Mouse (Mus musculus): Measurements from ENCODE around the gene Grin2d.
"Not testable (repeated sequence)": the region's sequence is repeated elsewhere in the genome, so short reads cannot be mapped to it uniquely, and the experiment has no call there.

Grin2d gene

DNA sequence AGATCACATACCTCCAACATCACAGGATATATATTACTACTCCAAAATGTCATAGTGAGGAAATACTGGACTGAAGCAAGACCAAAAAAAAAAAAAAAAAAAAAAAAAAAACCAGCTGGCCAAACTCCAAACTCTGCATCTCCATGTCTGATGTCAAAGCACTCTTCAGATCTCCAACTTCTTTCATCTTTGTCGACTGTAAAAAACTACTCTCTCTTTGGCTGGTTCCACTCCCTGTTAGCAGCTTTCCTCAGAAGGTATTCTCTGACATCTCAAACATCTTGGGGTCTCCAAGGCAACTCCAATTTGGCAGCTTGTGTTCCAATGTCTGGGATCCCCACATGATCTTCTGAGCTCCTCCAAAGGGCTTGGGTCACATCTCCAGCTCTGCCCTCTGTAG, at the start of gene Grin2d:
Gene Grin2d, minus strand, starts transcription at position 101 of the 400 bp plus-strand sequence.
- DNase-seq (ENCODE audit: low read depth, low spot score): not testable (repeated sequence)

DNA sequence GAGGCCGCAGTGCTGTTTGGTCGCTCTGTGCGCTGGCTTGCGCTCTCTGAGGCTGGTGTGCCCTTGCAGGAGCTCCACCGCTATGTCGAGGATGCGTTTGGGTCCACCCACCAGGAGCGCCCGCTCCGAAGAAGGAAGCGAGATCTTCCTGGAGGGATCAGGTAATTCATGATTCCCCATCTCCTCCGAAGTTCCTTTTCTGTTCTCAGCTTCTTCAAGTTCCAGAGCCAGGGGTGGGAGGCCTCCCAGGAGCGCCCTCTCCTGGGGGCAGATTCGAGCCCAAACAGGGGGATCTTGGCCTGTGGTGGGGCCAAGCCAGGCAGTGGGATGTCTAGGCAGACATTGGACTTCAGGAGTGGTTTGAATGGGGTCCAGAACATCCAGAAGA, 46.2 kb upstream of the Grin2d start:
- no peak for DNase-seq (ENCODE audit: low read depth, low spot score)

DNA sequence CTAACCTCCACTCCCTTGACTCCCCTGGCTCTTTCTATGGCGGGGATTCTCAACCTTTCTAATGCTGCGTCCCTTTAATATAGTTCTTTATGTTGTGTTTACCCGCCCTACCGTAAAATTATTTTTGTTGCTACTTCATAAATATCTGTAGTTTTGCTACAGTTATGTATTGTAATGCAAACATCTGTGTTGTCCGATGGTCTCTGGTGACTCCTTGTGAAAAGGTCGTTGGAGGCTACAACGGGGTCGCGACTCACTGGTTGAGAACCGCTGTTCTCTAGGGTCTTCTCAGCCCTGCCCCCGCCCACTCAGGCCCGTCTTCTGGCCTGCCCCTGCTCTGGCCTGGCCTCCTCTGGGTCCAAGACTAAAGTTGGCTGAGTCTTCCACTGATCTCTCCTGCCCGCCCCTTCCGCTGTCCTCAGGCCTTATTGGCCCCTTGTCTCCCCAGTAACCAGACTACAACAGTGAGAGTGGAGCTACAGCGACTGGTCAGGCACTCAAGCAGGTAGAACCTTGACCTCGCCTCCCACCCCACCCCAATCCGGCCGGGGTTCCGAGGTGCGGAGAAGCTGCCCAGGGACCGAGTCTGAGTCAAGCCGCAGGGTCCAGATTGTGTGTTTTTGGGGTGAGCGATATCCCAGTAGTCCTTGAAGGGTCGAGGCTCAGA, 45.7 kb upstream of the Grin2d start, which contains the start of gene Ccdc114:
Gene Ccdc114, plus strand, starts transcription at position 311 of the 667 bp plus-strand sequence.
- DNase-seq (ENCODE audit: low read depth, low spot score): no peak

DNA sequence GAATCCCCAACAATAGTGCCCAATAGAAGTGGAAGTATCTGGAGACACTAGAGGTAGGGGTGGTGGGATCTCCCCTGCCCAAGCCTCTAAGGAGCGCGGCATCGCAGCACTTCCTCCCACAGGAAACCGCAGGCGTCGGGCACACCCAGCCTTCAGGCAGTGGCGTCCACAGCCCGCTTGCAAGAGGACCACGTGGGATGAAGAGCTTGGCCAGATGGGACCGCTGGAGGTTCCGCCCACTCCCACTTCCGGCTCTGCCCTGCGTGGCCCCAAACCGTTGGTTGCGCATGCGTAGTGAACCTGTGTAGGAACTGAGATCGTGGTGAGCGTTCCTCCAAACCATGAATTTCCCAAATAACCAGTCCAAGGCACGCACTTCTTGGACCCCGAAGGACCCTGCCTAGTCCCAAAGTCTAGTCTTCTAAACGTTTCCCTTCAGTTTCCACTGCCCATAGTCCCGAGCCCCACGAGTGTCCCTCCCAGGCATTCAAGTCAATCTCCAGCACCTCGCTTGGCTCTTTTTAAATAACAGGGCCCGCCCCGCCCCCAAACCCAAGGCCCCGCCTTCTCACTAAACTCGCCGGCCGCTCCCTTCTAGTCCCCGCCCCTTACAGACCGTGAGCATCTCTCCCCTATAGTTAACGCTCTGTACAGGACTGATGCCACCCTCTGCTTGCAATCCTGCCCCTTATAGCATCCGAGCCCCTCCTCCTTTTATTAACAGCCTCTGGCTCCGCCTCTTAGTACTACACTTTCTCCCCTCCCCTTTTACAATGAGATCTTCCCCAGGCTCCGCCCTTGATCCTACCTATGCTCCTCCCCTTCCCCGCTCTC, 45.0 kb upstream of the Grin2d start:
- DNase-seq (ENCODE audit: low read depth, low spot score): peak; percentile 85

DNA sequence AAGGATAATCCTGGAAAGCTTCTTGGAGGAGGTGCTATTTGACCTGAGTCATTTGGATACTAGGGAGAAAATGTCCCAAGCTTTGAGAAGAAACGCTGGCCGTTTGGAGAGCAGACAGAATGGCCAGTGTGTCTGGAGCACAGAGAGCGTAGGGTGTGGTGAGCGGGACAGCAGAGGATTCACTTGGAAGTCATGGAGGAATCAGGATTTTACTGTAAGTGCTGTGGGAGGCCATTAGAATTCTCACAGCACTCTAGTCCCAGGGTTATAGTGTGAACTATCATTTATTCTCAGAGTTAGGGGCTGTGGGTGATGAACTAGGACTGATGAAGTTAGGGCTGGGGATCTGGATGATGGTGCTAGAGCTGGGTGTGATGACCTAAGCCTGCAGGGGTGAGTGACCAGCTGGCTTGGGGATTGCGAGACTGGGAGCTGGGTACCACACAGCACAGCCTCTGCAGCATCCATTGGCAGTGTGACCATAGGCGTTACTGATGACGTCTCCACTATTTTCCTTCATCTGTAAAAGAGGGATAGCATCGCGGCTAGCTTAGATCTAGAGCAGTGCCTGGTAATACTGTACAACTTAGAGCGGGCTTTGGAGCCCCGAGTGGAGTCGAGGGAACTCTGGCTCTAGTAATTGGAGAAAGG, 43.9 kb upstream of the Grin2d start:
- DNase-seq (ENCODE audit: low read depth, low spot score): no peak

DNA sequence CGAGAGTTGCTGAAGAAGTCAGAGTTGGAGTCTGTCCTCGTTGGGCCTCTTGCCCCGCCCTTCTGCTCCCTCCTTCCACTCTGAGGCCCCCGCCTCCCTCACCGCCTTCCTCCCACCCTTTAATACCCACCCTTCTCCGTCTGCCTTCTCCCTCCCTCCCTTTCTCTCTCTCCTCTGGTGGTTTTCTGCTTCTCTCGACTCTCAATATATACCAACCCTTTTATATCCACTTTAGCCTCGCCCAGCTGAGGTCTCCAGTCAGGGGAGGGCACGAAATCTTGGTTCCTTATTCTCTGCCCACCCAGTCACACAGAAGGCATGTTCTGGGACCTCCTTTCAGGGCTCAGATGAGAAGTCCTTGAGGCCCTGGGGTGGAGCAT, 43.1 kb upstream of the Grin2d start, which contains the start of gene Emp3:
Gene Emp3, minus strand, starts transcription at position 163 of the 380 bp plus-strand sequence.
- no peak for DNase-seq (ENCODE audit: low read depth, low spot score)

DNA sequence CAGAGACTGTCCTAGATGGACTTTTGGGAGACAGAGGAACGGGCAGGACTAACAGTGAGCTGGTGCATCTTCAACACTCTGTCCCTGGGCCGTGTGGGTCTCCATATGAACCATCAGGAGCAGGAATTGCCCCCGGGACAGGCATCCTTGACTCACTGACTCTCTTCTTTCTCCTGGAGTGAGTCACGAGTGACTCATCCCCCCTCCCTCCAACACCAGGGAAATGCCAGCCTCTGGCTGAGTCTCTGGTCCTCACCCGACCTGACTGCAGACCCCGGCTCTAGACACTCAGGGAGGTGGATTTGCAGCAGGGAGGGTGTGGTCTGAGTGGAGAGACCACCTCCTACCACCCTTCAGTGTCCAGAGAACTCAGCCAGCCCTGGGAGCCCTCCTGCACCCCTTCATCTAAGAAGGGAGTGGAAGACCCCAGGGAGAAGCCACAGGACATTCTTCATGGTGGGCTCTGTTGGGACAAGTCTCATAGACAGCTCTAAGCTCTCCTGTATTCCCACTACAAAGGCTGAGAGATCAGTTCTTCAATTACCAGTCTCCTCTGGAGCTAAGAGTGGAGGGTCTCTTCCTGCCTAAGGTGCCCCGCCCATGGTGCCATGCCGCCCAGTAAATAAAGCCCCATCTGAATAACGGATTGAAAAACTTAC, 42.5 kb upstream of the Grin2d start:
- DNase-seq (ENCODE audit: low read depth, low spot score): no peak

DNA sequence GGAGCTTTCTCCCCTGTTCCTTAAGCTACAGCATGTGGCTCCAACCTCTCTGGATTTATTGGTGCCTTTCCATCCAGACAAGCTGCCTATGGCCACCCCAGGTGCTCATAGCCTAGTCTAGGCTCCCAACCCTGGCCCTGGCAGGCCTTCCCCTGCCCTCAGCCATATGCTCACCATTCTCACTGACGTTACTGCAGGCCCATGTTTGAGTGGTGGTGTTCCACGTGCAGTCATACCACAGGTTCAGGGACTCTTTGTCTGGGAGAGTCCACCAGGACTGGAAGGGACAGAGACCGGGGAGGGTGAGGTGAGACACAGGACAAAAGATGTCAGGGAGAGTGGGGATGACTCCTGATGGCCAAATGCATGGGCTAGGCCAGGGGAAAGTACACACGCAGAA, 41.6 kb upstream of the Grin2d start:
- no peak for DNase-seq (ENCODE audit: low read depth, low spot score)

DNA sequence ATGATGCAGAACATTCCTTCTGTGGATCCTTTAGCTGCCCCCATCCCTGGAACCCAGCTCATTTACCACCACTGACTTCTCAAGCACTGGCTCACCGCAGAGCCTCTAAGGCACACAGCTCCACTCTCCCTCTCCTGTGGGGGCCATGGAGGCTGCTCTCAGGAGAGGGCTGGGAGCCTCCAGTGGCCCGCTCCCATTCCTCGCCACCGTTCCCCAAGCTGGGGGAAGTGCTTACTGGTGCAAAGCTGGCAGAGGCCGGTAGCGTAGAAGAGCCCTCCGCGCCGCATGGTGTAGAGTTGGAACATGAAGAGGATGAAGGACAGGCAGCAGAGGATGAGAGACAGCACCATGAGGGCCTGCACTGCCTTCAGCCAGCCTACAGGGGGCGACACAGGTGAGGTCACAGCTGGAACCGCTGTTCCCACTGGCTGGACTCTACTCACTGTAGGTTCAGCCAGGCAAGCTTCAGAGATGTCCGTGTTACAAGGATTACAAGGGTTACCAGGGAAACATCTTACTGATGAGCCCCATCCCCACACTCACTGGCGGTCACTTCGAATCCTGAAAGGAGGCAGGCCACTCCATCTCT, 41.0 kb upstream of the Grin2d start:
- DNase-seq (ENCODE audit: low read depth, low spot score): no peak

DNA sequence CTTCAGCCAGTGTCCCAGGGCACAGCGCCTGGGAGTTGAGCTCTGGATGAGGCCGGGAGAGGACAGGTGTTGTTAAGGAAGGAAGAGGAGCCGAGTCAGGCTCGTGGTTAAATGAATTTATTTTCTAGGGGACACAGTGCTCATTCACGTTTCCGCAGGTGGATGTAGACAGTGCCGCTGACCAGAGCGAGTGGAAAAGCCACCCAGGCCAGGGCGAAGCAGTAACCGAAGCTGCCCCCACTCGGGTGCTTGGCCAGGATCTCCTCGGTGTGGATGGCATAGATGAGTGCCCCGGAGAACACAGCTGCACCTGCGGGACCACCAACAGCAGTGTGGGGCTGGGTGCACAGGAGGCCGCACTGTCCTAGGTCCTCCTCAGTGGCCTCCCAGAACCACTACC, 39.7 kb upstream of the Grin2d start:
- no peak for DNase-seq (ENCODE audit: low read depth, low spot score)

DNA sequence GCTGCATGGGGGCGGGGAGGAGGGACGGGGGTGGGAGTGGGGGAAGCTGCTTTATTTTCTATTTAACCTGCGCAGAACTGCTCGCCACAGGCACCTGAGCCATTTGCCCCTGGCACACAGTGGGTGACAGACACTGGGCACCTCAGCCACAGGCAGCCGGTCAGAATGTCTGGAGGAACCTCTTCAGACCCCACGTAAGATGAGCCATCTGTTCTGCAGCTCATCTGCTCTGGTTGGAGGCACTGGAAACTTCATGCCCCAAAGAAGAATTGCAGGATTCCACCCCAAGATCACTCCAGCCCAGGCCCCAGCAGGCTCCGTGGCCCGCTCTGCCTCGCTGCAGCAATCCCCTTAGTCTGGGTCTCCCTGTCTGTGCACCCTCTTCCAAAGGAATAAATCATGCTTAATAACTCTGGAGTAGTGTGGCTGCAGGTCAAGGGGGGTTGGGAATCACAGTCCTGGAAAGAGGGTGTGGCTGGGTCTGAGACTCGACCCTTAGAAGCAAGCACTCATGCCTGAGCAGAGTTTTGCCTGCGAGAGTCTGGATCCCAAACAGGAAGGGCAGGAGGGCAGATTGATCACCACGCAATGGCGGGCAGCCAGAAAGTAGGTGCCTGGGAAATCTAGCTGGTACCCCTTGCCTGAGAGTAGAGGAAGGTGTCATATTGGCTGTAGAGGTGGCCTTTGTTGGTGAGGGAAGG, 39.0 kb upstream of the Grin2d start:
- DNase-seq (ENCODE audit: low read depth, low spot score): no peak

DNA sequence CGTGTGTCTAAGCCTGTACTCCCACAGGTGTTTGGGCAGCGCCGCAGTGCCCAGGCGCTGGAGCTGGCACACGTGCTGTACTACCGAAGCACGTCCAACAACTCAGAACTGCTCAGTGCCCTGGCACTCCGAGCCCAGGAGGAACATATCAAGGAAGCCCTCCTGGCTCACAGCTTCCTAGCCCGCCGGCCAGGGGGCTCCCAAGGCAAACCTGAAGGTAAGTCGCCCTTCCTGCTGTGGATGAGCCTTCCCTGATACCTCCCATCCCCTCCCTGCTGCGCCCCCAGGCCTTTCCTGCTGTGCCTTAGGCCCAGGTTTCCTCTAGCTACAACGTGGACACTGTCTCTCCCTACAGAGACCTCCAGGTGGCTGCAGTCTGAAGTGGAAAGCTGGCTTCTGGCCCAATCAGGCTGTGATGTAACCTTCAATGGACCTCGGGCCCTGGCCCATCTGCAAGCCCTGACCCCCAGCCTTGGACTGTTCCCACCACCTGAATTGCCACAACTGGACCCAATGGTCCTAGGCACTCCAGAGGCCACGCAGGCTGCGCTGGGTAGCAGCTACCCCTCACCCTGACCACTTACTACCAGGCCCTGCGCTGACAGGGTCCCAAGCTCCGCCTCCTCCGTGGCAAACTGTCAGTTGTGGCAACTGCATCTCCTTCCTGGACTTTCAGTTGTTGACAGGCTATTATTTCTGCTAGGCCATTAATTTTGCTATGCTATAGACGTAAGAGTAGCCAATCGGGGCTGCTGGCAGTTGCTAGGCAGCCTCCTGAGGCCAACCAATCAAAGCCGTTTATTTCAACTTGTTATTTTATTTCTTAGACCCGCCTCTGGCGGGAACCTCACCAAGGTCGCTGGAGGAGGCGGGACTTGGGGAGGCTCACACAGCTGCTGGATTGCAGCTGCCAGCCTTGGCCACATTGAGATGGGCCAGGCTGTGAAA, 38.2 kb upstream of the Grin2d start:
- DNase-seq (ENCODE audit: low read depth, low spot score): no peak

DNA sequence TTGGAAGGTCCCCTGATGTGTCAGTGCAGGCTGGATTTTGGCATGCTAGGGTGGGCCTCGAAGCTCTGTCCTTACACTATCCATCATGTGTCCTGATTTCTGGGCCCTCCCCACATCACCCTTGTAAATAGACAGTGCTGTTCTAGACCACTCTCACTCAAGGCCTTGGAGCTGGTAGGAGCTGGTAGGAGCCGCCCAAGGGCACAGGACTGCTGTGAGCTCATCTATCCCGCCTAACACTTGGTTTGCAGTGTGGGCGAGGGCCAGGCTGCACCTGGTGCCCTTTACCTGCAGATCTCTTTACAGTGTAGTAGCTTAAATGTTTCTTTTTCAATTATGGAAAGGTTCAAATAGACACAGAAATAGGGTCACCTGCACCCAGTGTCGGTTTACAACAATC, 36.8 kb upstream of the Grin2d start:
- DNase-seq (ENCODE audit: low read depth, low spot score): no peak

DNA sequence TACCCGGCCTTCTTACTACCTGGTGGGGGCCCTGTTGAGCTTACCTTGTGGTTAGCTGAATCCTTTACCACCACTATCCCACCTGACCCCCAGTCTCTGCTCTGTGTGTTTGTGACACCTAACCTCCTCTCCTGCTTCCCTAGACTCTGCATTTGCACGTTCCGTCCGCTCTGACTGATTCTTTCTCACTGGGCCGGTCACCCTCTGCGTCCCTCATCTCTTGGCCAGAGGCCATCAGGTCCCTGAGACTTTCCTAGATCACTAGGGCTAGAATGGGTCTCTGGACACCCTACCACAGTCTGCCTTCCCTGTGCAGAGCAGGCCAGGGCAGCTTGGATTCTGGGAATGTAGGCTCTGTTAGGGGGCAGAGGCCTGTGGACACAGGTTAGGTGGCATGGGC, 35.9 kb upstream of the Grin2d start:
- no peak for DNase-seq (ENCODE audit: low read depth, low spot score)

DNA sequence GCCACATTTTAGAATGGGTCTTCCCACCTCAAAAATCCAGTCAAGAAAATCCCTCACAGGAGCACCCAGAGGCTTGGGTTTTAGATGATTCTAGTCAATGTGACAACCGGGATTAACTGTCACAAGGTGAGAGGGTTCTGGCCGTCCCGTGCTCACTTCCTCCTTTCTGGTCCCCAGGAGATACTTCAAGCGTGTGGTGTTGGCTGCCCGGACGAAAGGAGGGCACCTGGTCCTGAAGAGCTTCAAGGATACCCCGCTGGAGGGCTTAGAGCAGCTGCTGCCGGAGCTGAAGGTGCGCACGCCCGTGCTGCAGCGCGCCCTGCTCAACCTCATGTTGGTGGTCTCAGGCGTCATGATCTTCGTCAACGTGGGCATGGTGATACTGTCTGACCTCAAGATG, 31.0 kb upstream of the Grin2d start:
- DNase-seq (ENCODE audit: low read depth, low spot score): no peak

DNA sequence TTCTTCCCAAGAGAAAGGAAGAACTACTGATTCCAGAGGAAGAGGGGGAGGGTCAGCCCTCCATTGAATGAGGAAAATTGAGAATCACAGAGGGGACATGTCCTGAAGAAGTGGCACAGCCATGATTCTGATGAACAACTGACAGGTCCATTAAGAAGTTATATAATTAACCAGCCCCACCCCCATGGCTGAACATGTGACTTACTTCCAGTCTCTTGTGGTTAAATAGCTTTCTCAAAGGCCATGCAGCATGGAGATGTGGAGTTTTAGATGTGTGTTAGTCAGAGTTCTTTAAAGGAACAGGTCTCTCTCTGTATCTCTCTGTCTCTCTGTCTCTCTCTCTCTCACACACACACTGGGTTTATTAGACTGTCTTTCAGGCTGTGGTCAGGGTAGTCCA, 30.2 kb upstream of the Grin2d start:
- no peak for DNase-seq (ENCODE audit: low read depth, low spot score)

DNA sequence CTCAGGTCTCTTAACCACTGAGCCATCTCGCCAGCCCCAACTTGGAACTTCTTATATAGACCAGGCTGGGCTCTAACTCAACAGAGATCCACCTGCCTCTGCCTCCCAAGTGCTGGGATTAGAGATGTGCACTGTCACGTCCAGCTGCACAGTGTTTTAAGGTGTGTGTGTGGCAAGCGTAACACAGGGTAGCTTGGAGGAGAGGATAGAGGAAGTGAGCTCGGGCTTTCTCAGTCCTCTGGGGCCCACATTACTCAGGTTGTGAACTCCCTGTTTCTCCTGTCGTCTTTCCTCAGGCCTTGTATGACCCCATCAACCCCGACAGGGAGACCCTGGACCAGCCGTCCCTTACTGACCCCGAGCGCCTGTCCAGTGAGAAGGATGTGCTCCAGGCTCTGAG, 28.4 kb upstream of the Grin2d start:
- no peak for DNase-seq (ENCODE audit: low read depth, low spot score)

DNA sequence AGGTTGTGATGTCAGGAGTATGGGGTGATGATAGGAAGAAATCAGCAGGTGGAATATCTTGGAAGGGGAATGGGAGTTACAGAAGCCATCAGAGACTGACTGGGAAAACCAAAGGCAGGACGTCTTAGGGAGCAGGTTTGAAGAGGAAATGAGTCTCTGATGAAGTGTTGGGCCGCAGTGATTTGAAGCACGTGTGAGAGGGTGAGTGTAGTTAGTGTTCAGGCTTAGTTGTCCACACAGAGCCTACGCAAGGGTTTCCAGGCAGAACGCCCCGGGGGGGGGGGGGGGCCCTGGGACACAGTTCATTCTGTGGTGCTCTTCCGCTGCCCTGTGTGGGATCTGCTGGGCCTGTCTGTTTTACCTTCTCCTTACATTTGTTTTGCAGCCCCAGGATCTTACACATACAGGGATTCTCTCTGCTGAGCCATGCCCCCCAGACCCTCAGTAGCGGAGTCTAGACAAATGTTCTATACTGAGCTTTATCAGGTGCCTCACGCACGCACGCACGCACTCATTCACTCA, 24.4 kb upstream of the Grin2d start:
- DNase-seq (ENCODE audit: low read depth, low spot score): no peak

DNA sequence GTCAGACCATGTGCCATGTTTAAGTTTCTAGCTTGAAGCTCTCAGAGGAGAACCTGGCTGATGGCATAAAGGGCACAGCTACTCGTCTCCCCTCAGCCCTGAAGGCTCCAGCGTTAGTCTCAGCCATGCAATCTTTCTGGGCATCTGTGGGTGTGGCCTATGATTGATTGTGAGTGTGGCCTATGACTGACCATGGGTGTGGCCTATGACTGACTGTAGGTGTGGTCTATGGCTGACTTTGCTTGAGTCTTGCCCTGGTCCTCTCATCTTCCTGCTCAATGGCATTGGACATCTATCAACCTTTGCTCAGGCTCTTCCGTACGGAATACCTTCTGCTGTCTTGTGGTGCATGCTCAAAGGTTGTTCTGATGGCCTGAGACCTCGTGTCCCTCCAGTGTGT, 23.4 kb upstream of the Grin2d start:
- DNase-seq (ENCODE audit: low read depth, low spot score): no peak

DNA sequence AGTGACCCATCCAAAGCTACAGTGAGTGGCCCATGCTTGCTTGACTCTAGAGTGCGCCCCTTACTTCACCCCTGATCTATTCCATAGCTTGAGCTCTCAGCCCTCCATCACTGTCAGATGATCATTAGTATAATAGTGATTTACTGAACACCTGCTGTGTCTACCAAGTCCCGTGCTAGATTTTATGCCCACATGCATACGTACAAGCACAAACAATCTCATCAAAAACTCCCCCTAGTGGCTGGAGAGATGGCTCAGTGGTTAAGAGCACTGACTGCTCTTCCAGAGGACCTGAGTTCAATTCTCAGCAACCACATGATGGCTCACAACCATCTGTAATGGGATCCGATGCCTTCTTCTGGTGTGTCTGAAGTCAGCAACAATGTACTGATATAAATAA, 19.9 kb upstream of the Grin2d start:
- DNase-seq (ENCODE audit: low read depth, low spot score): not testable (repeated sequence)

All from WW6 (cell line).